Mouse (Mus musculus) liver, postnatal 0 days (tissue): ENCODE data around the gene Anxa11.

Experiments
- CTCF ChIP-seq: sonication (generic); IDR thresholded peaks from 2 replicates; pipeline ENCODE4 v1.5.1; 2016; ENCODE audit warnings: antibody characterized with exemption, low read depth
- EP300 ChIP-seq: IDR thresholded peaks from 2 replicates; pipeline ENCODE4 v1.6.1; 2016; ENCODE audit warnings: antibody characterized with exemption, low read depth, mild to moderate bottlenecking

GRCm38 (mm10) chr14:25825880-25826626 lies 15.9 kb upstream of the Anxa11 start:
- TF ChIP-seq CTCF (no peak), EP300 (no peak)
